ENCODE assay signal across 26 mouse cellular contexts in the genomic region with DNA sequence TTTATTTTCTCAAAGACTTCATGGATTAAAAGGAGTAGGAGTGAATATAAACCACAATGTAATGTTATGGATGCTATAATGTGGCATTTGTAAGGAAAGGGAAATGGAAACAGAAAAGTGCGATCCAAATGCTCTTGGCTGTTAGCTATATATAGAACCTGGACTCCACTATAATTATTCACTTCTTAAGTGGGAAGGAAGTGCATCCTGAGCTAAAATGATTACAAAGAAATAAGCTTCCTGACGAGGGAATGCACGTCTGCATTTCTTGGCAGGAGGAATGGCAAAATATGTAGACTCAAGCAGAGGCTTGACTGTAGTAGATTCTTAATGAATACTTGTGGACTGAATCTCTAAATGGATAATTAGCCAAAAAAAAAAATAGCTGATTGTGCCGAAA.
DNase-seq lines count a peak whose midpoint lies in the region; ATAC-seq lines count a peak whose summit lies in the region.
"Had no signal": no experiment of that assay in that cellular context is flagged by ENCODE, and none has a peak within 500 bp of the region (broad histone marks: within the 10 kb centered on the region; RNA-seq: fewer than 3 reads in every experiment).

No protein-coding gene starts in this region.

- H3K4me3 ChIP-seq in forebrain, embryonic 15.5 days: no peak overlapping the region
- no peak overlapping the region for H3K4me3 ChIP-seq in forebrain, embryonic 11.5 days (ENCODE audit: low read depth, low read length)
- H3K4me3 ChIP-seq: embryonic facial prominence, embryonic 12.5 days; erythroblast, embryonic 14.5 days; forebrain, embryonic 13.5 days; heart, adult 2 months; heart, embryonic 10.5 days; heart, embryonic 13.5 days had no signal

- no peak overlapping the region for H3K4me2 ChIP-seq in forebrain, embryonic 15.5 days (replicated peaks)
- no peak overlapping the region for H3K4me2 ChIP-seq in forebrain, embryonic 11.5 days (ENCODE audit: low read depth, low read length, severe bottlenecking)
- H3K4me2 ChIP-seq: embryonic facial prominence, embryonic 12.5 days; forebrain, embryonic 13.5 days; heart, embryonic 13.5 days; hindbrain, embryonic 14.5 days had no signal

- no peaks in the 10 kb centered on the region for H3K27me3 ChIP-seq in forebrain, embryonic 15.5 days
- H3K27me3 ChIP-seq in forebrain, embryonic 11.5 days (ENCODE audit: control insufficient read depth, insufficient read depth, low read length): no peaks in the 10 kb centered on the region
- H3K27me3 ChIP-seq: embryonic facial prominence, embryonic 12.5 days; forebrain, embryonic 13.5 days; heart, embryonic 13.5 days had no signal

- peak overlapping the region; percentile 37; the same call in 1 of the 2 replicates for H3K27ac ChIP-seq in forebrain, embryonic 15.5 days (replicated peaks)
- no peak overlapping the region for H3K27ac ChIP-seq in forebrain, embryonic 11.5 days (ENCODE audit: low read depth, low read length)
- H3K27ac ChIP-seq: embryonic facial prominence, embryonic 12.5 days; forebrain, embryonic 13.5 days; heart, adult 2 months; heart, embryonic 10.5 days; heart, embryonic 13.5 days; hindbrain, embryonic 14.5 days; hindbrain, postnatal 0 days had no signal

- DNase-seq in forebrain, embryonic 11.5 days (ENCODE audit: low spot score): no peak
- peak; percentile 10 for DNase-seq in right cerebral cortex, adult 18-20 months
- no peak for DNase-seq in right cerebral cortex, postnatal 14 days
- DNase-seq in telencephalon, adult 2 months (ENCODE audit: low read depth, low spot score): peak; percentile 40
- DNase-seq in kidney, postnatal 25 days: no peak
- DNase-seq: adrenal gland, adult 2 months; adrenal gland, postnatal 14 days; cerebellum, adult 18-20 months; cerebellum, adult 9-10 months; cerebellum, postnatal 14 days; gastrocnemius, postnatal 10 days; gastrocnemius, postnatal 36 days; heart, adult 2 months; heart, postnatal 14 days; heart, postnatal 4 days had no signal

- 55% methylated on average over 4 of the region's 4 CpGs for WGBS in forebrain, embryonic 15.5 days
- 91% methylated on average over 4 of the region's 4 CpGs for WGBS in forebrain, embryonic 11.5 days

- ATAC-seq in forebrain, embryonic 15.5 days (replicated peaks): no peak
- no peak for ATAC-seq in forebrain, embryonic 11.5 days (replicated peaks; ENCODE audit: low FRiP score)
- ATAC-seq: CD4-positive, CD25-positive, alpha-beta regulatory T cell, adult 4 months; forebrain, embryonic 13.5 days; hindbrain, postnatal 0 days; inflammation-experienced regulatory T-cells, adult 6 months; intestine, embryonic 16.5 days had no signal

- no peak overlapping the region for H3K9ac ChIP-seq in forebrain, embryonic 15.5 days (replicated peaks)
- no peak overlapping the region for H3K9ac ChIP-seq in forebrain, embryonic 11.5 days (ENCODE audit: low read length)
- H3K9ac ChIP-seq: embryonic facial prominence, embryonic 12.5 days; forebrain, embryonic 13.5 days; heart, embryonic 13.5 days; hindbrain, embryonic 14.5 days had no signal

- no peaks in the 10 kb centered on the region for H3K4me1 ChIP-seq in forebrain, embryonic 15.5 days
- H3K4me1 ChIP-seq in forebrain, embryonic 11.5 days (replicated peaks; ENCODE audit: control insufficient read depth, insufficient read depth, low read length): no peaks in the 10 kb centered on the region
- H3K4me1 ChIP-seq: embryonic facial prominence, embryonic 12.5 days; forebrain, embryonic 13.5 days; heart, embryonic 10.5 days; heart, embryonic 13.5 days had no signal

- H3K36me3 ChIP-seq in forebrain, embryonic 15.5 days: no peaks in the 10 kb centered on the region
- no peaks in the 10 kb centered on the region for H3K36me3 ChIP-seq in forebrain, embryonic 11.5 days (ENCODE audit: control insufficient read depth, insufficient read depth, low read length)
- H3K36me3 ChIP-seq: embryonic facial prominence, embryonic 12.5 days; heart, embryonic 10.5 days; heart, embryonic 13.5 days had no signal

- H3K9me3 ChIP-seq in forebrain, embryonic 15.5 days: no peaks in the 10 kb centered on the region
- no peaks in the 10 kb centered on the region for H3K9me3 ChIP-seq in forebrain, embryonic 11.5 days (ENCODE audit: control insufficient read depth, low read length)
- H3K9me3 ChIP-seq: embryonic facial prominence, embryonic 12.5 days; forebrain, embryonic 13.5 days; heart, embryonic 10.5 days; heart, embryonic 13.5 days had no signal

Comparison
In these comparisons a context has a peak if more than half of its experiments do, and no peak if none do; other contexts are left out.
1. DNase-seq: peak in right cerebral cortex, adult 18-20 months (single experiment) and telencephalon, adult 2 months (single experiment); none in forebrain, embryonic 11.5 days (single experiment), right cerebral cortex, postnatal 14 days (single experiment) and kidney, postnatal 25 days (0 of 2).